Mouse (Mus musculus) megakaryocyte, embryonic 14.5 days (primary cell): Measurements from ENCODE around the gene Specc1.

Source experiments
- FLI1 ChIP-seq: IDR thresholded peaks from 2 replicates; pipeline ENCODE4 v1.6.1; 2012; ENCODE audit warnings: low read length, inconsistent platforms, mixed read lengths
- GATA1 ChIP-seq: IDR thresholded peaks from 3 replicates; pipeline ENCODE4 v1.6.1; 2012; ENCODE audit warnings: mixed read lengths, low read length, inconsistent platforms, borderline replicate concordance

DNA sequence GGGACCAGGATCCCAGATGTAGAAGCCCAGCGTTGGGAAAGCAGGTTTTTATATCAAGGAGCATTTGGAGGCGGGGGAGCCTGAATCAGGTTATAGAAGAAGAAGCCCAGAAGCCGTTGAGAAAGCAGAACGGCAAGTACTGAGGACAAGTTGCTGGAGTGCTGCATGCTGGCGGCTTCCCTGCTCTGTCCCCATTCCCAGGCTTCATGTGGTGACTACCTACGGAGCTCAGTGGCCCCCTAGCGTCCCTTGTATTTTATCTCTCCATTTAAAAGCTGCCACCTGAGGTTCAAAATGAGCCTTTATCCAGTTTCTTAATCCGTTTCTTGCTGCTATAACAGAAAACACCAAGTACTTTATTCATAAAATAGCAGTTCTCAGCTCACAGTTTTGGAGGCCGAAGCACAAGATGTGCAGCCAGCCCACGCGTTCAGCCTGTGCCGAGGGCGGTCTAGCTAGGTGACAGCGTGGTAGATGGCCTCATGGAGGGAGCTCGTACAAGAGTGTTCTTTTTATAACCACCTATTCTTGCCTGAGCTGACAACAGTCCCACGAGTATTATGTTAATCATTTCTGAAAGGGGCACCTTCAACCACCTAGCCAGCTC lies 54.2 kb downstream of the Specc1 start:
- TF ChIP-seq FLI1: no peak
- no peak for TF ChIP-seq GATA1
